Mouse (Mus musculus) E14TG2a.4 (cell line): Measurements from ENCODE around the gene Adap1.

Experiments used
- CTCF ChIP-seq: conservative IDR thresholded peaks from 2 replicates; pipeline ENCODE4 v1.5.1; 2014; ENCODE audit warnings: low read length
- NANOG ChIP-seq: IDR thresholded peaks from 2 replicates; pipeline ENCODE4 v1.6.1; 2014; ENCODE audit warnings: borderline replicate concordance, low read length, mixed read lengths
- POU5F1 ChIP-seq: IDR thresholded peaks from 2 replicates; pipeline ENCODE4 v1.6.1; 2014; ENCODE audit warnings: low read length, borderline replicate concordance

DNA sequence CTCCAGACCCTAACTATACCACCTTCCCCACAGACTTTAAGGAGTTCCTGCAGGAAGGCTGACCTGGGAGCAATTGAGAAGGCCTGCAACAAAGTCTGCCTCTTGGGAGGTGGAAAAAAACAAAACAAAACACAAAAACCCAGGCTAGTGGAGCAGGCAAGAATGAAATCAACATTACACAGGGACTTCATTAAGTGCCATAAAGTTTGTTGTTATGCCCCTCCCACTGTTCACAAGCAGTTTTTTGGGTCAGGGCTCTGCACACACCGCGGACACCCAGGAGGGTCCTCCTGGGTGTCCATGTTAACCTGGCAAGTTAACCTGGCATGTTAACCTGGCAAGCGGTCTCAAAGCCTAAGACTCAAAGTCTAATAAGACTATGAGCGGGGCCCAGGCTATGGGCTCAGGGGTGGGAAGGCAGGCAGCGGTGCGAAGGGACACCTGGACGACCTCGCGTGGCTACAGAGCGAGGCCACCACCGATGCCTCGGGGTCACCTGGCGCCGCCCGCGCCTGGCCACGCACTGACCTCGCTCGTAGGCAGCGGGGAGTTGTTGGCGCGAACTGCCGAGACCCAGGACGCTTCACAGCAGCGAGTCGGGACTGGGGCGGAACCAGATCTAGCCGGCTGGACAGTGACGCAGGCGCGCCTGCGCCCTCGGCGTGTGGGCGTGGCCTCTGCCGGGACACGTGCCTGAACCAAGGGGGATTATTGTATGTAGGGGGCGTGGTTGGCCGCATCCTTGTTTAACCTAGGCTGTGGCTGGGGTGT is 46.4 kb upstream of the Adap1 start:
- TF ChIP-seq CTCF = no peak
- no peak for TF ChIP-seq NANOG
- TF ChIP-seq POU5F1 = no peak
